Mouse (Mus musculus) forebrain, postnatal 0 days (tissue): ENCODE data around the gene Pomgnt2. TPM values are rescaled to one million over a fixed set of nuclear protein-coding genes. Genes with fewer than 3 reads are reported as not detected.

ENCODE experiments used
- ATAC-seq: fragments of 200-750 bp; cut with Nextera tagmentation; 2 replicates; pipeline ENCODE4 v1.8.0; 2017; ENCODE audit warnings: mild to moderate bottlenecking, moderate library complexity
- DNase-seq: peaks from one replicate; pipeline ENCODE4 v3.0.0-alpha.2; 2015
- H3K27ac ChIP-seq: fragments of 300-500 bp; sonication (generic); 2 replicates; pipeline ENCODE4 v1.5.1; 2014; ENCODE audit warnings: low read depth, mild to moderate bottlenecking, antibody characterized with exemption, low read length, moderate library complexity, mixed read lengths
- H3K27me3 ChIP-seq: fragments of 300-500 bp; sonication (generic); 2 replicates; pipeline ENCODE4 v1.6.1; 2014; ENCODE audit warnings: mild to moderate bottlenecking, low read length, mixed read lengths; ENCODE audit not compliant: insufficient read depth
- H3K36me3 ChIP-seq: fragments of 300-500 bp; sonication (generic); 2 replicates; pipeline ENCODE4 v1.6.1; 2014; ENCODE audit warnings: mild to moderate bottlenecking, moderate library complexity; ENCODE audit not compliant: insufficient read depth
- H3K4me1 ChIP-seq: fragments of 300-500 bp; sonication (generic); 2 replicates; pipeline ENCODE4 v1.6.1; 2014; ENCODE audit warnings: antibody characterized with exemption; ENCODE audit not compliant: insufficient read depth
- H3K4me2 ChIP-seq: fragments of 300-500 bp; sonication (generic); 2 replicates; pipeline ENCODE4 v1.6.1; 2014; ENCODE audit warnings: low read depth, mild to moderate bottlenecking, moderate library complexity
- H3K4me3 ChIP-seq: fragments of 300-500 bp; sonication (generic); 2 replicates; pipeline ENCODE4 v1.5.1; 2014; ENCODE audit warnings: low read depth, low read length, mixed read lengths
- H3K9ac ChIP-seq: fragments of 300-500 bp; sonication (generic); 2 replicates; pipeline ENCODE4 v1.6.1; 2014; ENCODE audit warnings: mild to moderate bottlenecking
- H3K9me3 ChIP-seq: fragments of 300-500 bp; sonication (generic); 2 replicates; pipeline ENCODE4 v1.6.1; 2016; ENCODE audit warnings: low read length
- CTCF ChIP-seq: sonication (generic); IDR thresholded peaks from 2 replicates; pipeline ENCODE4 v1.5.1; 2016; ENCODE audit warnings: antibody characterized with exemption, control low read depth, low read depth
- WGBS: fragments of 180-500 bp; shearing (Covaris S2); extraction: QIAGEN DNeasy Blood & Tissue Kit; methylation state at CpG from one replicate; pipeline ENCODE4 v1.1.7; 2014; 5-methylcytosine and 5-hydroxymethylcytosine counted together
- polyA plus RNA-seq: library from polyadenylated mRNA; unstranded; fragments of >200 nt; fragmentation: Nextera tagmentation; extraction: Ambion mirVana; gene quantifications from 2 replicates; pipeline ENCODE4 v1.2.1, GENCODE M21; 2015
- total RNA-seq: library from RNA; depleted of rRNA; stranded (reverse); fragments of >200 nt; gene quantifications from 2 replicates; pipeline ENCODE4 v1.2.3, GENCODE M21; 2014

The Pomgnt2 gene
- total and polyA plus RNA-seq, 2 experiments from 2014 or later, result 35.6 to 85.7 TPM

- H3K9ac ChIP-seq, result no peak overlapping the region
- peak; percentile 93 for TF ChIP-seq CTCF
- ATAC-seq (peak; percentile 48), DNase-seq (peak; percentile 86)
- no peak overlapping the region for H3K4me3 ChIP-seq
- no peak overlapping the region for H3K4me2 ChIP-seq
- no peaks in the 10 kb centered on the region for H3K9me3 ChIP-seq
- no peaks in the 10 kb centered on the region for H3K27me3 ChIP-seq
- 9% methylated on average over 10 of the region's 10 CpGs for WGBS
- no peaks in the 10 kb centered on the region for H3K36me3 ChIP-seq
- H3K27ac ChIP-seq, result no peak overlapping the region
- peaks cover 13% of the 10 kb centered on the region for H3K4me1 ChIP-seq
Observed at GRCm38 (mm10) chr9:122014241-122014667, 17.3 kb upstream of the Pomgnt2 start.

DNA sequence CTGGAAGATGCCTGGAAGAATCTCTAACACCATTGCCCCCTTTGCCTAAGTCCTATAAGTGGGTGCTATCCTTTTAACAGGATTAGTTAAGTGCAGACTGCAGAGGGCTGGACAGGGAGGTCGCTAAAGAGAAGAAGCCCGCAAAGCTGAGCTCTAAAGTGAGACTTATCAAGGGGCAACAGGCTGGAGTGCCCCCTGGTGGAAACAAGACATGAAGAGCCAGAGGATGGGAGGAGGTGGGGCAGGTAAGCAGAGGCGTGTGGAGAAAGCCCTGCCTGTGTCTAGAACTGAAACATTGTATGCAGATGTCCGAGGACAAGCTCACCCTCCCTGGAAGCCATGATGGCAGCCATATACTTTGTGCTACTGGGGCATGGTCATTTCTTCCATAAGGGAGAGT lies 16.7 kb upstream of the Pomgnt2 start:
- Histone ChIP-seq H3K4me1 (peaks cover 15% of the 10 kb centered on the region), H3K27me3 (no peaks in the 10 kb centered on the region), H3K9ac (no peak overlapping the region), H3K4me2 (no peak overlapping the region), H3K9me3 (no peaks in the 10 kb centered on the region), H3K27ac (no peak overlapping the region), H3K4me3 (no peak overlapping the region), H3K36me3 (no peaks in the 10 kb centered on the region)
- 85% methylated on average over 4 of the region's 4 CpGs for WGBS
- no peak for TF ChIP-seq CTCF
- DNase-seq (no peak), ATAC-seq (no peak)

DNA sequence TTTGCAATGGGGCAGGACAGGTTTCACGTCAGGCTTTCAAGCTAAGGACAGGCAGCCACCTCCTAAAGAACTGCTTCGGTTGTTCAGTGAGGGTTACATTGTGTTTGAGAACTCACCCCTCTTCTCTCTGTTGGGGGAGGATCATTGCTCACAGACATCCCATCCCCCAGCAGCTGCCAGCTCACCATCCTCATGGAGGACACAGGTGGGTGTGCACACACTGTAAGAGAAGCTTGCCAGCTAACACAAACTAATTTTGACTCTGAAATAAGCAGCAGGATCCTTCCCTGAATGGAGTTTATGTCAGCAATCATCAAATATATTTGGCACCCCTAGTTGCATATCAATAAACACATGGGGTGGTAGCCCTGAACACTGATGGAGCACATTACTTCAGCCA lies 15.9 kb upstream of the Pomgnt2 start:
- no peaks in the 10 kb centered on the region for H3K9me3 ChIP-seq
- peaks cover 19% of the 10 kb centered on the region for H3K4me1 ChIP-seq
- no peak overlapping the region for H3K4me3 ChIP-seq
- no peak overlapping the region for H3K27ac ChIP-seq
- ATAC-seq (no peak), DNase-seq (no peak)
- no peak for TF ChIP-seq CTCF
- no peak overlapping the region for H3K4me2 ChIP-seq
- H3K36me3 ChIP-seq, result no peaks in the 10 kb centered on the region
- no peaks in the 10 kb centered on the region for H3K27me3 ChIP-seq
- WGBS, result 91% methylated on average over 2 of the region's 2 CpGs
- H3K9ac ChIP-seq, result no peak overlapping the region

- Histone ChIP-seq H3K9ac (no peak overlapping the region), H3K9me3 (no peaks in the 10 kb centered on the region), H3K27me3 (no peaks in the 10 kb centered on the region), H3K4me3 (no peak overlapping the region), H3K4me2 (no peak overlapping the region), H3K27ac (no peak overlapping the region), H3K36me3 (no peaks in the 10 kb centered on the region), H3K4me1 (peaks cover 19% of the 10 kb centered on the region)
- no peak for DNase-seq
- no peak for ATAC-seq
- no peak for TF ChIP-seq CTCF
- WGBS, result 84% methylated on average over 2 of the region's 2 CpGs
Observed at GRCm38 (mm10) chr9:122010751-122011150, 13.8 kb upstream of the Pomgnt2 start.

- Histone ChIP-seq H3K4me2 (no peak overlapping the region), H3K27me3 (no peaks in the 10 kb centered on the region), H3K4me3 (no peak overlapping the region), H3K9me3 (no peaks in the 10 kb centered on the region), H3K36me3 (no peaks in the 10 kb centered on the region), H3K27ac (peak overlapping the region; percentile 81), H3K4me1 (peaks cover 19% of the 10 kb centered on the region), H3K9ac (0 out of 2 replicates have a peak overlapping the region, but pooled peaks have one; percentile 10)
- DNase-seq, result peak; percentile 67
- WGBS, result 19% methylated on average over 2 of the region's 2 CpGs
- no peak for TF ChIP-seq CTCF
- peak; percentile 94 for ATAC-seq
Observed at GRCm38 (mm10) chr9:122008876-122009275, 12.0 kb upstream of the Pomgnt2 start.

- ATAC-seq (no peak), DNase-seq (no peak)
- no peaks in the 10 kb centered on the region for H3K36me3 ChIP-seq
- no peak for TF ChIP-seq CTCF
- no peak overlapping the region for H3K9ac ChIP-seq
- peaks cover 19% of the 10 kb centered on the region for H3K4me1 ChIP-seq
- H3K27me3 ChIP-seq, result no peaks in the 10 kb centered on the region
- no peaks in the 10 kb centered on the region for H3K9me3 ChIP-seq
- H3K4me3 ChIP-seq, result no peak overlapping the region
- H3K27ac ChIP-seq, result 0 out of 2 replicates have a peak overlapping the region, but pooled peaks have one; percentile 10
- H3K4me2 ChIP-seq, result no peak overlapping the region
- 13% methylated on average over 7 of the region's 7 CpGs for WGBS
Observed at GRCm38 (mm10) chr9:122006609-122007008, 9.7 kb upstream of the Pomgnt2 start.

DNA sequence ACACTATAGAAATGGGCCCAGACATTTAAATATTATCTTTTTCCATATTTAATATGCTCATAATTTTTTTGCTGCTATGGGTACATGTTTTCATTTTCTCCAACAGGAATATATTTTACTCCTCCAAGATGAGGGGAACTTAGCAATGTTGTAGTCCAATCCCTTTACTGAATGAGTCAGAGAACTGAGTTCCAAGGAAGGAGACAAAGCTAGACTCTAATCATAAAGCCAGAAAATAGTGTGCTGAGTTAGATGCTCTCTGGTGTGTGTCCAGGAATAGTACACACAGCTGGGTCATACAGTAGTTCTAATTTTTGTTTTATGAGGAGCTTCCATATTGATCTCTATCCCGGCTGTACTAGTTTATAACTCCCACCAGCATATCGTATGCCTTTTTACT lies 9.3 kb upstream of the Pomgnt2 start:
- Histone ChIP-seq H3K27ac (no peak overlapping the region), H3K9ac (no peak overlapping the region), H3K4me1 (peaks cover 19% of the 10 kb centered on the region), H3K27me3 (no peaks in the 10 kb centered on the region), H3K4me3 (no peak overlapping the region), H3K36me3 (no peaks in the 10 kb centered on the region), H3K9me3 (no peaks in the 10 kb centered on the region), H3K4me2 (no peak overlapping the region)
- ATAC-seq, result no peak
- 83% methylated on average over 2 of the region's 2 CpGs for whole genome bisulfite sequencing
- TF ChIP-seq CTCF, result no peak
- DNase-seq, result no peak
